Mouse (Mus musculus) heart, adult 11 months (tissue): Measurements from ENCODE around the gene Cdkal1.
A peak's percentile ranks its signal among the peaks of the same experiment; 100 is the strongest.

ENCODE experiments used
- DNase-seq: peaks from one replicate; pipeline ENCODE4 v3.0.0; 2022

The Cdkal1 gene

DNA sequence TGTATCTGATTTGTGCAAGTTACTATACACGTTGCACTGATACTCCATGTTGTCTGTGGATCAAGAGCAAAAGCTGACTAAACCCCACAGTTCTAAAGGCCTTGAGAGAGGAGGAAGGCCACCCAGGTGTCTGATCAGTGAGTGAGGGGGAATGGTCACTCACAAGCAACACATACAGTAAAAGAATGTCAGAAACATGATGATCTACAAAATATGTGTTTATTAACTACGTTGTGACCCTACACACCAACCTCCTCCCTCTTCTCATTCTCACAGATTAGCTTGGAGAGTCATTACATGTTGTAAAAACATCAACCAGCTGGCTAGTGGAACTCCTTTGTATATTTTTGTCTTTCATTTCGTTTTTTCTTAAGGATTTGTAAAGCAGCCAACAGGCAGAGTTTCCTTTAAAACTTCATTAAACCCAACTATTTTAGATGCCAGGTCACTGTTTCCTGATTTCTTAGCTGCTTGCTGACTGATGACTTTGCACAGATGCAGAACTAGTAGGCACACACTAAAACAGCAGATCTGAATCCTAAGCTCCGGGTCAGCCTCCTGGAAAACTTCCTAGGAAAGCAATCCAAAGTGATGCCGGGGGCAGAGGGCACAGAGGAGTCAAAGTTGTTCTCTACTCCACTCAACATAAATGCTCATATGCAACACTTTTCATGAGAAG, 157.0 kb downstream of the Cdkal1 start:
- DNase-seq: peak; percentile 83

- DNase-seq: peak; percentile 61
Measured at GRCm38 (mm10) chr13:29697230-29697629, 158.2 kb downstream of the Cdkal1 start.

DNA sequence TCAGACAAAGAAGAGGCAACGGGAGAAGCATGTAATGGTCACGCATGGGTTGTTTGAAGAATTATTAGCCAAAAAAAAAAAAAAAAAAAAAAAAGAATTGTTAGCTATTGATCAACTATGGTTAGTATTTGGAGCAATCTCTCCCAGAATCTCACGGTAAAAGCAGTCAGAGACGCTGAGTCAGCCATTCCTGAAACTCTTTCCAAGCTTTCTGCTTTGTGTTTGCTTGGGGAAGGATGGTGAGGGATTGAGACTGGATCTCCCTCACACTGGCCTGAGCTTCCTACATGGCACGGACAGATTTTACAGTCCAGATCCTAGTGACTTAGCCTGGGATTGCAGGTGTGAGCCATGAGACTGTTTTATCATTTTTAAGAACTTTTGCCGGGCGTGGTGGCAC, 164.7 kb downstream of the Cdkal1 start:
- peak; percentile 50 for DNase-seq

DNA sequence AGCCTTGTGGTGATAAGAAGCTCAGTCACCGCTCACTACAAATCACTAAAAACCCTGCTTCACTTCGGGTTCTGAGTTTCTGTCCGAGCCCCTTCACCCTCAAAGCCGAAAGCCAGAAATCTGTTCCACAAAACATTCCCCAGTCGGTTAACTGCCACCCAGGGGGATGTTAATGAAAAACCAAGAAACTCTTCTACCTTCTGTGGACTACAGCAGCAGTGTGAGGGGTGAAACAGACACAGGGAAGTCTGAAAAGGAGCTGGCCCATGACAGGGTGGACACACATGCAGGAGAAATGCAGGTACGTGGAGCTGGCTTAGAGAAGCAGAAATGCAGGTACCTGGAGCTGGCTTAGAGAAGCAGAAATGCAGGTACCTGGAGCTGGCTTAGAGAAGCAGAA, 166.6 kb downstream of the Cdkal1 start:
- peak; percentile 41 for DNase-seq

- peak; percentile 68 for DNase-seq
Measured at GRCm38 (mm10) chr13:29687872-29688271, 167.6 kb downstream of the Cdkal1 start.

DNA sequence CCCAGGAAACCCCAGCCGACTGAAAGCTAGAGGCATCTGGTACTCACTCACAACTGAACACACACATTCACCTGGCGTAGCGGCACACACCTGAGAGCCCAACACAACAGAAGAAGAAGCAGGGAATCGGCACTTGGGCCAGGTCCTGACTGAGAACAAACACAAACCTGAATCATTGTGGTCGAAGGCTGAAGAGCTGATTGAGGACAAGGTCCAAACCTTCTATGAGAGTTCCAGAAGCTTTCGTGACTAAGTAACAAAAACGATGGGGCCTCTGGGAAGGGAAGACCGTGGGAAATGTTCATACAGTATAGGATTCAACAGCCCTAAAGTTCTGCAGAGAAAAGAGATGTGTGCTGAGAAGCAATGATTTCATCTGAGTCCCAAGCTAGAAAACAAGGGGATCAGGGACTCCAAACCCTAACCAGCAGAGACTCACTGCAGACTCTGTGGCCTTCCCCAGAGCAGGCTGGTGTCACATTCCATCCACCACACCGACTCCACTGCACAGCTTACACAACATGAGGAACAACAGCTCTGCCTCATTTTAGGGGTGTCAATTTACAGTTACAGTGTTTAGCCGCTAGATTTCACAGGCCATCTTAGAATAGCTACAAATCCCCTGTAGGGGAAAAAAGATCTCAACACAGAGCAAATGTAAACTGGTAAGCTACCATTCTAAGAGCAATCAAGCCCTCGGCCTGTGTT, 175.8 kb downstream of the Cdkal1 start:
- DNase-seq: peak; percentile 75

DNA sequence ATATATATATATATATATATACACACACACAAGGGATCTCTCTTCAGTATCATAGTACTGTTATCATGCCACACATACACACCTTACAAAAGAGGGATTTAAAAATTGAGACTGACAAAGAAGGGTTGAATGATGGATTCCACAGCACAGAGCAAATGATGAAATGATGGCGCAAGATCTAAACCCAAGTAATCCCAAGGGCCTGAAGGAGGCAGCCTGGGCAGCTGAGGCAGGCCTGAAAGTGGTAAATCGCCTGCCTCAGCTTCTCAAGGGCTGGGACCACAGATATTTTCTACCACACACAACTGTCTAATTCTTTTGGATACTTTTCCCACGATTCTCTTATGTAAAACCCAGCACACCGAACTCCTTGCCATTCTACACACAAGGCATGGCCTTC, 177.9 kb downstream of the Cdkal1 start:
- DNase-seq: peak; percentile 43

GRCm38 (mm10) chr13:29670626-29671025, 184.8 kb downstream of the Cdkal1 start:
- DNase-seq: no peak

DNA sequence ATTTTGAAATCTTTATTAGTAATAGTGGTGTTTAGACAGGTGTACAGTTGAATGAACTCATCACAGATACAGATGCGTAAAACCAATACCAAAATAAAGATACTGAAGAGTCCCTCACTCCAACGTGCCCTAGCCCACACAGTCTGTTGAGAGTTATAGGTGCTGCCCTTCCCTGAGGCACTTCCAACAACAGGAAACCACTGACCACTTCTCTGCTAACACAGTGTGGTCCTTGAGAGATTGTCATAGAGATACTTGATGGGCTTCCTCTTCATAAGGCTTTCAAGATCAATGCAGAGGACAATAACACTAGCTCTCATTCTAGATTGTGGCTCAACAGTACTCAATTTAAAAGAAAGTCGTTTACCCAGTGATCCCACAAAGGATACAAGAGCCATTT, 191.6 kb downstream of the Cdkal1 start:
- no peak for DNase-seq

DNA sequence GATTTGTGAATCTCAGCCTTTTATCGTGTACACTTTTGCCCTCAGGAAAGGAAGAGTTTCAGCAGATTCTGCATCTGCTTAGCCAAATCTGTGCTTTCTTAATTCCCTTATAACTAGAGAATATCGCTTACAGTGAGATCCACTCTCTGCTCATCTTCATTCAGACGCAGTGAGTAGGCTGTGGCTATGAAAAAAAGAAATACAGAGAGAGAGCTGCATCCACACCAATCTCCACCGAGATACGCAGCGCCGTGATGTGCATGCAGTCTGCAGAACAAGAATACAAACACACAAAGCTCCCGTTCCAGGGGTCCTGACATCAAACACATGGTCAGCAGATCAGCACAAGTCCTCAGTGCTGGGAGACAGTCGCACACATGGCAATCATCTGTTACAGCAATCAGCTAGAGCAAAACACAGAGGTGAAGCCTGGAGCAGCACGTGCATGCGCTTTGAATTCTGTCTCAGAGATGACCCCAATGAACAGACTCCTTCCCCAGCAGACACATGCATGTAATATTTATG, 199.6 kb downstream of the Cdkal1 start:
- DNase-seq: peak; percentile 78

GRCm38 (mm10) chr13:29653407-29653806, 202.1 kb downstream of the Cdkal1 start:
- peak; percentile 76 for DNase-seq

DNA sequence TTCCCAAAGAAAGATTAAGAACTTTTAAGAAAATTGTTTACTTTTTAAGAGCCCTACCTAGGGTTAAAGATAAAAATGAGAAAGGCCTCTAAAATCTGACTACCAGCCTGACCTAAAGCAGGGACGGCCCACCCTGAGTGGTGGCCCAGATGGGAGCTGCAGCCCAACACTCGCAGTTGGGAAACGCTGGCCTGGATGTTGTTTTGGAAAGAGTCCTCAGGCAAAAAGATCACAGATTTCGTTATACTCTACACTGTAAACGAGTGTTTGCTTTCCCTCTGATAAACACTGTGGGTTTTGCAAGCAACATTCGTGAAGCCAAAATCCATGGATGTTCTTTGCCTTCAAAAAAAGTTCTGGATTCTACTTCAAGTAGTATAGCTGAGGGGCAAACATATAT, 202.7 kb downstream of the Cdkal1 start:
- peak; percentile 88 for DNase-seq

- no peak for DNase-seq
Measured at GRCm38 (mm10) chr13:29650576-29651236, 204.8 kb downstream of the Cdkal1 start.

- no peak for DNase-seq
Measured at GRCm38 (mm10) chr13:29649593-29649992, 205.9 kb downstream of the Cdkal1 start.

DNA sequence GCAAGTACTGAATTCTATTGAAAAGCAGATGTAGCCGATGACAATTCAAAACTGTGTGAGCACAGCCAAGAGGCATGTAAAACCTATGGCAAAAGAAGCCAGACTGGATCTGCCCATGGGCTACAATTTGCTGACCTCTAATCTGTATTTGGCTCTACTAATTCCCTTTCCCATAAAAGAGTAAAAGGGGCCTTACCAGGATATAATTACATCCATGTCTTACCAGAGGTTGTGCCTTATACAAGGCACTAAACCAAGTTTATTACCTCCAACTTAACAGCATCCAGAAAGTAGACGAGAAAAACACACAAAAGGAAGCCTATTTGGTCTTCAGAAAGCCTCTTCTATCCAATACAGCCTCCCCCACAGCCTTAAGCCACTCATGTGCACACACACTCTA, 213.2 kb downstream of the Cdkal1 start:
- no peak for DNase-seq

DNA sequence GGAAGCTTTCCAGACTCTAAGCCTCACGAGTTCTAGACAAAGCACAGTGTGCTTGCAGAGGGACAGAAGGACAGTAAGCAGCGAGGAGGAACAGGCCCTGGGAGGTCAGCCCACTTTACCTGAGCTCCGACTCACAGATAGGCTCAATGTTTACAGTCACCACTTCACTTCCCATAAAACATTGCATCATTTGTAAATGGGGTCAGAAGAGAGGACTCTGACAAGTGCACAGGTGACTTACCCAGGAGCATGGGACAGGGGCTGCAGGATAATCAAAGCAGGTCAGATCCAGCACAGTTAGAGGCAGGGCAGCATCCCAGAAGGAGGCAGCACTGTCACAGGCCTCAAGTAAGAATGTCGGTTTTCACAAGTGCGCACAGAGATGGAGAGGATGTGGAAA, 214.3 kb downstream of the Cdkal1 start:
- DNase-seq: no peak

GRCm38 (mm10) chr13:29640186-29640585, 215.3 kb downstream of the Cdkal1 start:
- no peak for DNase-seq

DNA sequence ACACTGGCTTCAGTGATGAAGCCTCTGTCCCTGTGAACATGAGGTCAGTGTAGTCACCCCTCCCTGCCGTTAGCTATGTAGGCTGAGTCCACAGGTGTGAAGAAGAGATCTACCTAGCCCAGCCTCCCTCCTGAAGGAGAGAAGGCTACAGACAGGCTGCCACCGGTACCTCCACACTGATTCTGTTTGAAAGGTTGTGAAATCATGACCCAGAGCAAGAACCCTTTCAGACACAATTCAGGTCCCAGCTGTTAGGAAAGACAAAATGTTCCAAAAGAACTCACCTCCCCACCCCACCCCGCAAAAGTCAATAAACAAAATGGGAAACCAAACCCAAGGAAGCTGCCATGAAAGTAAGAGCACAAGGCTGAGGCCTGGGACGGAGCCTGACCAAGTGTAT, 217.2 kb downstream of the Cdkal1 start:
- no peak for DNase-seq

DNA sequence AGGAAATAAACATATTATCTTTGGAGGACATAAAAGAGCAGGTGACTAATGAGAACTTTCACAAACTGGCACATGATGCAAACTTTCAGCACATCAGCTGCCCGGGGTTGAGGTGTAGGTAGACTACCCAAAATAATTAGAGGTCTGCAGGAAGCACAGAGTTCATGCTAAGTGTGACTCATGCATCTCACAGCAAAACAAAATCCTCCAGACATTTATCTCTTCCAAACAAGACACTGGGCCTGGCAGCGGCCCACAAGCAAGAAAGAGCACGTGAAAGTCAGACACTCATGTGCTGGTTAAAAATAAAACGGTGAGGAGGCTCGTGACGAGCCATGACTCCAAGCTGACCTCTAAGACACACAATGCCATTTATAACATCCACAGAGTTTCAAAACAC, 217.7 kb downstream of the Cdkal1 start:
- DNase-seq: peak; percentile 94

DNA sequence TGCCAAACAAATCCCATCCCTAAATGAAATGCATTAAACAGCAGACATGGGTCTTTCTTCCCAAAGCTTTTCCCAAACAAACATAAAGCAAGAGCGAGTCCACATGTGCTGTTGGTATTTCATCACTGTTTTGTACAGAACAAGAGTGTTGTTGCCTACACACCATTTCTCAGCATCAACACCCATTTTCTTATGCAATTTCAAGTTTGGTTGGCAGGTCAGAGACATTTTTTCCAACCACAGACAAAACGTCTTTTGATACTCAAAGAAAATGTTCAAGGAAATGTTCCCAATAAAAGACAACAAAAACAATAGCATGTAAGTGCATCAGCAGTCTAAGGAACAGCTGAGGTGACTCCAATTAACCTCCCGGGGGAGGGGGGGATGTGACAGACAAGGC, 219.9 kb downstream of the Cdkal1 start:
- DNase-seq: no peak

DNA sequence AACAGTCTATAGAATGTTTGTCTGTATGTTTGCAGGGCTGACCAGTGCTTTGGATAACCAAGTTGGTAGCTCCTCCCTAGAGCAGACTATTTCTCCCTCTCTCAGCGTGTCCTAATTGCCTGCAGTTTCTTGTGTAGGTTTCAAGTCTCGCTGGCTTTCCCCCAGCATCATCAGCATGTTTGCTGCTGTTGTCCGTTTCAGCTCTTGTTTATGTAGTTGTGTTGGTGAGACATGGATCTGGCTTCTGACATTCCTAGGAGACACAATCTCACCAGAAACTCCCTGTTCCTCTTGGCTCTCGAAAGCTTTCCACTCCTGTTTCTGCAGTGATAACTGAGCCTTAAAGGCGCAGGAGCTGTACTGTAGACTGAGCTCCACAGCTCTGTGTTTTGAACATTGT, 224.1 kb downstream of the Cdkal1 start:
- peak; percentile 96 for DNase-seq

GRCm38 (mm10) chr13:29628607-29629006, 226.9 kb downstream of the Cdkal1 start:
- DNase-seq: peak; percentile 97

GRCm38 (mm10) chr13:29627438-29628124, 227.9 kb downstream of the Cdkal1 start:
- DNase-seq: peak; percentile 97
